Mouse (Mus musculus): ENCODE measurements around the gene Tubb4a. TPM values are rescaled to one million over a fixed set of nuclear protein-coding genes. Genes with fewer than 3 reads are reported as not detected.

Gene Tubb4a
- under 1 TPM; 0.46 to 0.50 TPM for total RNA-seq (2023)

DNA sequence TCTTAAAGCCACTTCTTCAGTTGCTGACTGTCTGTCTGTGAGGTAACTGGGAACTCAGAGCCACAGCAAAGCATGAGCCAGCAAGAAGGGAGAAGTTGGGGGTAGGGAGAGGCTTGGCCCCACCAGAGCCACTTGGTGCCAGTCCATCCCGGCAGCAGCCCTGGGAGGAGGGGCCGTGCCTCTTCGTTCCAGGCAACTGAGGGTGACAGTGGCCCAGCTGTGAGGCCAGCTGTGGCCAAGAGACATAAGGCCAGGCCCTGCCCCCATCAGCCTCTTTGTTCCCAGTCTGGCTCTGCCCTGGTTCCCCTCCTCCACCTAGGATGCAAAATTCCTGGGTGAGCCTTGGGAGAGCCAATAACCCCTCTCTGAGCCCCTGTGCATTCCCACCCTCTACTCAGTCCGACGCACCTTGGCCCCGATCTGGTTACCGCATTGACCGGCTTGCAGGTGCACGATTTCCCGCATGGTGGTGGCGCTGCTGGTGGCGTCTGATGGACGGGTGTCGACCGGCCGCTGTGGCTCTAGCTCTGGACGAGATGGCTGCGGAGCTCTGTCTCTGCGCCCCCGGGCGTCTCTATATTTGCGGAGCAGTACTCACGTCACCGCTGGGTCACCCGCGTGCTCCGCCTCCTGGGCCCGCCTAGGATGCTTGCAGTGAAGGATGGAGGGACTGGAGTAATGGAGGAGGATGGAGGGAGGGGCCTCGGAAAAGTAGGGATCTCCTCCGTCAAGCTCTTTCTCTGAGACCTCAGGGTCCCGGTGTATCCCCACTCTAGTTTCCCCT is at the start of gene Tubb4a:
TSS of gene Tubb4a (minus strand) at position 734 of the 784 bp plus-strand sequence.

DNA sequence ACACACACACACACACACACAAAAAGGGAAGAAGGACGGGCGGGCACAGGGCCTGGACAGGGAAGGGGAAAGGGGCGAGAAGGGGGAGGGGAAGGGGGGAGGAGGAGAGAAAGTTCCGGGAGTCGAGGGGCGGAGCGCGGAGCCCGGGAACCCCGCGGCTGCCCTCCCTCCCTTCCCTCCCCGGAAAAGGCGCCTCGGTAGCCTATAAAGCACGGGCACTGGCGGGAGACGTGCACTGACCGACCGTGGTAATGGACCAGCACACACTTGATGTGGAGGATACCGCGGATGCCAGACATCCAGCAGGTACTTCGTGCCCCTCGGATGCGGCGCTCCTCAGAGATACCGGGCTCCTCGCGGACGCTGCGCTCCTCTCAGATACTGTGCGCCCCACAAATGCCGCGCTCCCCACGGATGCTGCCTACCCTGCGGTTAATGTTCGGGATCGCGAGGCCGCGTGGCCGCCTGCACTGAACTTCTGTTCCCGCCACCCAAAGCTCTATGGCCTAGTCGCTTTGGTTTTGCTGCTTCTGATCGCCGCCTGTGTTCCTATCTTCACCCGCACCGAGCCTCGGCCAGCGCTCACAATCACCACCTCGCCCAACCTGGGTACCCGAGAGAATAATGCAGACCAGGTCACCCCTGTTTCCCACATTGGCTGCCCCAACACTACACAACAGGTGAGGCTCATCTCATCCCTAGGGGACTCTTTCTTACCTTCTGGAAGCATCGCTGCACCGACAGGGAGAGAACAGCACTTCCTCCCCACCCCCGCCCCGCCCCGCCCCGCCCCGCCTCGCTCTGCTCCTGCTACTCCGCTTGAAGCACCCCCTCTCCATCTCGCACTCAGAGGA is 17.8 kb upstream of the Tubb4a start, which contains the start of gene Tnfsf9:
TSS of gene Tnfsf9 (plus strand) at position 145 of the 854 bp plus-strand sequence.

DNA sequence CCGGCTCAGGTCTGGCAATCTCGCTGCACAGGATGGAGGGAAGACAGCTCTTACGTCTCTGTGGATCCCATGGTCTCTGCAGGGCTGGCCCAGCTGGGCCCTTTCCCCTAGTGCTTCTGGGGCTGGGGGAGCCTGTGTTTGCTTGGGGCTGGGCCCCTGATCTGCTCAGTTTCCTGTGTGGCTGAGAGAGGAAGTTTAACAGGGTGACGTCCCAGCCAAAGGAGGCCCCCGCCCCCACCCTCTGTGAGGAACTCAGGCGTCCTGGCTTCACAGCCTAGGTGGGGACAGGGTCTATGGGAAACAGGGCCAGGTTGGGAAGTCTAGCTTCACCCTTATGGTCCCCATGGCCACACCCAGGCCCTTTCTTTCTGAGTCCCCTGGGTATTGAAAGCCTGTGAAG is 9.2 kb downstream of the Tubb4a start, which contains the start of gene Dennd1c:
TSS of gene Dennd1c (minus strand) at position 179 of the 400 bp plus-strand sequence.

DNA sequence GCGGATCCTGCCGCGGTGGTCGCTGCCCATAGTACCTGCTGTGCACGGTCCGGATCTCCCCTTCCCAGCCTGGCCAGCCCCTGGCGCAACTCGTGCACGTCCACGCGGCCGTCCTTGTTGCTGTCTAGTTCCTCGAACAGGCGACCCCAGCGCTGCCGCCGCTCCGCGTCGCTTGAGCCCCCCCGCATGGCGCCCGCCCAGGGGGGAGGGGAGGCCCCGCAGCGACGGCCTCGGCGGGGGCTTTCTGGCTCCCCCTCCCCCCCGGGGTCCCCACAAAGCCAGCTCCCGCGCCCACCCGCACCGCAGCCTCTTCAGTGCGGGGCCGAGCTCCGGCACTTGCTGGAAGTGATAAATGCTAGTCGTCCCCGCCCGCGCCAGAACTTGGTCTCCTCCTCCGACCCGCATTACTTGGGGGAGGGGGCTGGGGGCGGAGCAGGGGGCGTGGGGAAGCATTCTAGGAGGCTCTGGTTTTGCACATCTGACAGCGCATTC is 28.1 kb downstream of the Tubb4a start, which contains the start of gene Slc25a23:
TSS of gene Slc25a23 (minus strand) at position 378 of the 492 bp plus-strand sequence.

DNA sequence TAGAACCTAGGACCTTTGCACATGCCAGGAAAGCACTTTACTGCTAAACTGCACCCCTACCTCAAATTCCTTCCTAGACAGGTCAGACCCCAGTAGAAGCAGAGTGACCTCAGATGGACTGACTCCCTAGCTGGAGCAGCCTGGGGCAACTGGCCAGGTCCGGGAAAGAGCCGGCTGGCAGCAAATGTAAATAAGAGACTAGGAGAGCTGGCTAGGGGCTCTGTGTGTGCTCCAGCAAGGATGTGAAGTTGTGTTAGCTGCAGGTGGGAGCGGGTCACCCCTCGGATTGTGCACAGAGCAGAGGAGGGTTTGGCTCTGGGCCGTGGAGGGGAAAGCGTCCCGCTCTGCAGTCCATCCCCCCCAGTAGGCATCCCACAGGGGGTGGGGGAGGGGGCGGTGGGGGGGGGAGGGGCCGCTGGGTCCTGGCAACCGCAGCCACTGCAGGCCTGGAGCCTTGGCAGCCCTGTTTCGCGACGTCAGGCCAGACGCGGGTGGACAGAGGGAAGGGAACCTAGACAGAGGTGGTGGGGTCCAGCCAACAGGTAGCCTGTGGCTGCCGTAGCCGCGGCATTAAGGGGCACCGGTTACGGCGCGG is 28.6 kb downstream of the Tubb4a start, which contains the start of gene Crb3:
TSS of gene Crb3 (plus strand) at position 215 of the 595 bp plus-strand sequence.

DNA sequence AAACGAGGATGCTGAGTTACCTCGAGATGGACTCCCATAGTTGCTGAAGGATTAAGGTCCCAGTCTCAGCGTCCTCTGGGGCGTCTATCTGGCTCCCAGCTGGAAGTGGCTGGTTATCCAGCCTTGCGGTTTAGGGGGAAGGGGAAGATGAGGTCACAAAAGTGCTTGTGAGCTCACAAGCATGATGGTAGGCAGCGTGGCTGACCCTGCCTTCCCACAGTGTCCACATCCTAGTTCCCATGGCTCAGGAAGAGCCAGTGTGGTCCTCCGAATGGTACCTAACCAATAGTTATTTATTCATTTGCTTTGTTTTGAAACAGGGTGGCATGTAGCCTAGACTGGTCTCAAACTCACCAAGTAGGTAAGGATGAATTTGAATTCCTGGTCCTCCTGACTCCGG is 46.0 kb downstream of the Tubb4a start, which contains the start of gene Slc25a41:
TSS of gene Slc25a41 (minus strand) at position 101 of the 400 bp plus-strand sequence.

DNA sequence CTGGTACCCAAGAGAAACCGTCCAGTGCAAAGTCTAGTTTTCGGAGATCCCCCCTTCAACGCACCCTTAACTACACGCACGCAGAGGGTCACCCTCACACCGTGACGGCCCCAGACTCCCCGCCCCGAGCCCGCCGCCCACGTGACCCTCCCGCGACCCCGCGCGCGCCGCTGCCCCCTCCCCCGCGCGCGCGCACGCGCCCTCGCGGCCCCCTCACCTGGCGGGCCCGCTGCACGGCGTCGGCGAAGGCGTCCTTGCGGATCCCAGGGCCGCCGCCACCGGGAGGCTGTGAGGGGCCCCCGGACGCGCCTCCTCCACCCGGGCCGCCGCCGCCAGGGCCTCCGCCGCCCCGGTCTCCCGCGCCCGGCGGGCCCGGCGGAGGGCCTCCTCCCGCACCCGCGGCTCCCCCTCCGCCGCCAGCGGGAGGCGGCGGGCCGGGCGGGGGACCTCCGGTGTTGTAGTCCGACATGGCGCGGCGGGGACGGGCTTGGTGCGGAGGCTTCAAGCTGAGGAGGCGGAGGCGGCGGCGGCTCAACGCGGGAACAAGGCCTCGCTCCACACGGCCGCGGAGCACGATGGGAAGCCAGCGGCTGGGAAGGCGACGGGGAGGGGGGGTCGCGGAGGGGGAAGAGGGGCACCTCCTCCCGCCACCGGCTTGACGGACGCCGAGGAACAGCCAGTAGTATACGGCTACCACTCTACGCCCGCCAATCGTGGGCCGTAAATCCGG is 56.5 kb downstream of the Tubb4a start, which contains the start of gene Khsrp:
TSS of gene Khsrp (minus strand) at position 592 of the 730 bp plus-strand sequence.

Other genes with a start within 250 kb of the Tubb4a start
- gene Acsbg2, start 213.3 kb downstream of the Tubb4a start, total RNA-seq (2023), result not detected
- gene 1700061G19Rik, start 212.3 kb downstream of the Tubb4a start, total RNA-seq (2023), result not detected
- 10 to 100 TPM; 37.1 to 41.8 TPM for gene Mllt1, start 152.4 kb downstream of the Tubb4a start, total RNA-seq (2023)
- not detected for gene Acer1, start 105.7 kb downstream of the Tubb4a start, total RNA-seq (2023)
- 10 to 100 TPM; 34.6 to 38.3 TPM for gene Clpp, start 97.5 kb downstream of the Tubb4a start, total RNA-seq (2023)
- gene Alkbh7, start 90.4 kb downstream of the Tubb4a start, total RNA-seq (2023), result 10 to 100 TPM; 15.6 to 22.2 TPM
- not detected for gene Pspn, start 87.8 kb downstream of the Tubb4a start, total RNA-seq (2023)
- gene Gtf2f1, start 76.5 kb downstream of the Tubb4a start, total RNA-seq (2023), result 10 to 100 TPM; 45.6 to 53.8 TPM
- not detected for gene Gm17949, start 76.3 kb downstream of the Tubb4a start, total RNA-seq (2023)
- gene Khsrp, start 56.3 kb downstream of the Tubb4a start, total RNA-seq (2023), result 100 to 1,000 TPM; 141 to 144 TPM
- gene Slc25a41, start 46.1 kb downstream of the Tubb4a start, total RNA-seq (2023), result not detected
- 10 to 100 TPM; 13.3 to 14.6 TPM for gene Crb3, start 28.7 kb downstream of the Tubb4a start, total RNA-seq (2023)
- 10 to 100 TPM; 20.6 to 25.6 TPM for gene Slc25a23, start 27.9 kb downstream of the Tubb4a start, total RNA-seq (2023)
- gene Dennd1c, start 9.3 kb downstream of the Tubb4a start, total RNA-seq (2023), result 100 to 1,000 TPM; 181 to 207 TPM
- gene Tnfsf9, start 17.5 kb upstream of the Tubb4a start, total RNA-seq (2023), result under 1 TPM; 0.55 to 0.89 TPM
- not detected for gene Cd70, start 62.0 kb upstream of the Tubb4a start, total RNA-seq (2023)
- gene Tnfsf14, start 106.4 kb upstream of the Tubb4a start, total RNA-seq (2023), result under 1 TPM in 1 of 2 experiments, not detected in 1; 0.39 TPM
- gene C3, start 140.4 kb upstream of the Tubb4a start, total RNA-seq (2023), result 1 to 10 TPM in 1 of 2 experiments, under 1 TPM in 1; 0.59 to 1.2 TPM
- gene Gpr108, start 160.7 kb upstream of the Tubb4a start, total RNA-seq (2023), result 10 to 100 TPM; 56.4 to 61.4 TPM
- 10 to 100 TPM; 10.8 to 14.3 TPM for gene Trip10, start 161.7 kb upstream of the Tubb4a start, total RNA-seq (2023)
- 100 to 1,000 TPM; 211 to 214 TPM for gene Vav1, start 191.3 kb upstream of the Tubb4a start, total RNA-seq (2023)

Measured in B cell, adult 67 days (primary cell).